Mouse (Mus musculus): ENCODE measurements at regions not wholly inside any gene's neighbourhood (a gene's known extent, or its start where the extent isn't known, plus 50 kb on each side); places are given as distances from the start of the nearest gene placed in this dataset.
A peak's percentile ranks its signal among the peaks of the same experiment; 100 is the strongest.
"Not testable (repeated sequence)": the region's sequence is repeated elsewhere in the genome, so short reads cannot be mapped to it uniquely, and the experiment has no call there.

DNA sequence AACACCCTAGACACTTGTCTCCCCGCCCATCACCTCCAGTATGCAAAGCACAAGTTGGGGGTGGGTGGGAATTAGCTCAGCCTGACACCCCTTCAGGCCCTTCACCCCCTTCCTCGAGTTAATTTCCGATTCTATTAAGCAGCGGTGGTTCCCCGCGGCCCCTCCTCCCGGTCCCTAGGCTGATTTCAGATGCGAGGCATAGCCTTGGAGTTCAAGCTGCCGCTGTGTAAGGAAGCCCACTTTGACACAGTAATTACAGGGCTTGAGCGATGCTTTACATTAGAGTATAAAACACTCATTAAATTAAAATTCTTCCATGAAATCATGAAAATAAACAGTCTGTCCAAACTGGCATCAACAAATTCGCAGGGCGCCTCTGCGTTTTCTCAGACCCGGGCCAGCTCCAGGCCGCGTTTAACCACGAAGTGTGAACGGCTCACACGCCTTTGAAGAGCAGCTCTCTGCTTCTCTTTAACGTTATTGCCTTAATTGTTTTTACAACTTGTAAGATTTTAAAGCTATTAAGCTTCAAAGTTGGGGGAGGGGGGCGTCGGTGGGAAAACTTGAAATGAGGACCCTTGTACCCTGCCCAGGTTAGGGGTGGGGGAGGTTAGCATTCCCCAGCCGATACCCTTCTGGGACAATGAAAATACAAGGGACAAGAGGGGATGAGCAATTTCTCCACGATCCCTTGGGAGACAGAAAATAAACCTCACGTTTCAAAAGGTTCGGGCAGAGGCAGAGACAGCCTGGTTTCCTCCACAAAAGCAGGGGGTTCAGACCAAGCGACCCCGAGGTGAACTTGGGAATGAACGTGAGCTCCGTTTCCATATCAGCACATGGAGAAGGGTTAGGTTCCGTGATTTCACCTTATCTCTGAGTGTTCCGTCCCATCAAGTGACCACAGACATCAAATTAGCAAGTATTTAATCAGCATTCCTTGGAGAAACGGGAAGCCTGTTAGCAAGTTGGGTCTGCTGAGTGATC lies 114.4 kb downstream of the Dicer1 start:
- DNase-seq (ENCODE audit: low spot score in 2 of 2): no peak

DNA sequence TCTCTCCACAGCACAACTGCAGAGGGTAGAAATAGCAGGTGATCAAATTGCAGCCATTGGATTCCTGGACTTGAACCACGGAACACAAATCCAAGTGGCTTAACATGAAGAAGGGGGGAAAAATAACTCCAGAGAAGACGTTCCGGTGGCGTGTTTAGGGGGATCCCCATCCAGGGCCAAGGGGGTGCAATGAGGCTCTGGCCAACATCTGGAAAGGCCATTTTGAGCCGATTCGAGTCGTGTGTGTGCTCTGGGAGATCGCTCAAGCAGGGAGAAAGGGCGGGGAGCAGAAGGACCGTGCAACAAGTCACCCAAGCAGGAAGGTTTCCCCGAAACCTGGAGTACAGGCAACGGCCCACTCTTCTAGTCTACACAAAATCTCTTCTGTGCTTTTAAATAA lies 115.3 kb downstream of the Dicer1 start:
- DNase-seq (ENCODE audit: low spot score in 2 of 2): no peak

DNA sequence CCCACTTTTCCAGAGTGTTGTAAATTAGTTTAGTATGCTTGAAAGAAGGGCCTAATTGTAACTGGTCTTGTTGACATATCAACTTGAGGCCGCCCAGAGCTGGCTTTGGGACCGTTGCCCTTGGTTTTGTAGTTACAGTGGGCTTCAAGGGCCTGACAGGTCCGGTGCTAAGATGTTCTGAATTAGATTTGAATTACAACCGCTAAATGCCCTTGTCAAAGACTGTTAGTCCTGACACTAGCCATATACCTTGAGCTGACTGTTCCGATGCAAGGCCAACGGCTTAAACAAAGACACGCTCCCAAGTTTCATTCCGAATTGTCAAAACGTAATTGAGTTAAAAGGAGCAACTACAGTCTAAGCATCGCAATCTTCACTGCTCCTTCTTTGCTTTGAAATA lies 116.9 kb downstream of the Dicer1 start:
- peak in 1 of 2 experiments; percentile 5 for DNase-seq (ENCODE audit: low spot score in 2 of 2)

DNA sequence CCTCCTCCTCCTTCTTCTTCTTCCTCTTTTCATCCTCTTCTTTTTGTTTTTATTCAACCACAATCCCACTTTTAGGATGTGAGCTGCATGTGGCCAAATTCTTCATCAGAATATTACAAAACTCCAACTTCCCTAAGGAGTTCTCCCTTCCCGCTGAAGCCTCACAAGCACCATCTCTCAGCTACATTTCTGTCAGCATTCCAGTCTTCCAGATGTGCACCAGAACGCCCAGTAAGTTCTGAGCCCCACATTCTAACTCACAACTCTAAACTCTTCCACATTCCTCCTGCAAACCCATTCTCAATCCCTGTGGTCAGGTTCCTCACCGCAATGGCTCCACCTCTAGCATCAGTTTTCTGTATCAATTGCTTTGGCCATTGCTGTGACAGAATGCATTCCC lies 121.2 kb downstream of the Dicer1 start:
- DNase-seq (ENCODE audit: low spot score in 2 of 2): no peak

DNA sequence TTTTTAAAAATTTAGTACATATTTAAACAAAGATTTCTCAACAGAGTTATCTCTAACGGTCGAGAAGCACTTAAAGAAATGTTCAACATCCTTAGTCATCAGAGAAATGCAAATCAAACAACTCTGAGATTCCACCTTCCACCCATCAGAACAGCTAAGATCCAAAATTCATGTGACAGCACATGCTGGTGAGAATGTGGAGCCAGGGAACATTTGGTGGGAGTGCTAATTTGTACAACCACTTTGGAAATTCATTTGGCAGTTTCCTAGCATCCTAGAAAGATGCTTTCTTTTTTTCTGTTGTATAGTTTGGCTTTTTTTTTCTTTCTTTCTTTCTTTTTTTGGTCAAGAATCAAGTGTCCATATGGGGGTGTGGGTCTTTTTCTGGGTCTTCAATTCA lies 122.3 kb downstream of the Dicer1 start:
- no peak for DNase-seq (ENCODE audit: low spot score in 2 of 2)

DNA sequence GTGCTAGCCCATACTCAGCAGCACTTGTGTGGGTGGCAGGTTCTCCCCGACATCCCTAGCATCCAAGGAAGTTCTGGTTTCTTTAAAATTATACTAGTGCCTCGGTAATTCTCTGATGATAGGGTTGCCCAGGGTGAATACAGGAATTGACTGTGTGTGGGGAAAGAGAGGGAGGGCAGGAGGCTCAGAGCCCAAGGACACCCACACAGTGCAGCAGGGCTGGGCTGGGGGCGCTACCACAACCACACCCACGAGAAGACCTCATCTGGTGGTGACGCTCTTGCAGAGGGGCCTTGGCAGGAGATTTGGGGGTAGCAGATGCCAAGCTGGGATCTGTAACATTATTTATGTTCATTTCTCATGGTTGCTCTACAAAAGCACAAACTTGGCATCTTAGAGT lies 125.7 kb downstream of the Dicer1 start:
- DNase-seq (ENCODE audit: low spot score in 2 of 2): no peak

DNA sequence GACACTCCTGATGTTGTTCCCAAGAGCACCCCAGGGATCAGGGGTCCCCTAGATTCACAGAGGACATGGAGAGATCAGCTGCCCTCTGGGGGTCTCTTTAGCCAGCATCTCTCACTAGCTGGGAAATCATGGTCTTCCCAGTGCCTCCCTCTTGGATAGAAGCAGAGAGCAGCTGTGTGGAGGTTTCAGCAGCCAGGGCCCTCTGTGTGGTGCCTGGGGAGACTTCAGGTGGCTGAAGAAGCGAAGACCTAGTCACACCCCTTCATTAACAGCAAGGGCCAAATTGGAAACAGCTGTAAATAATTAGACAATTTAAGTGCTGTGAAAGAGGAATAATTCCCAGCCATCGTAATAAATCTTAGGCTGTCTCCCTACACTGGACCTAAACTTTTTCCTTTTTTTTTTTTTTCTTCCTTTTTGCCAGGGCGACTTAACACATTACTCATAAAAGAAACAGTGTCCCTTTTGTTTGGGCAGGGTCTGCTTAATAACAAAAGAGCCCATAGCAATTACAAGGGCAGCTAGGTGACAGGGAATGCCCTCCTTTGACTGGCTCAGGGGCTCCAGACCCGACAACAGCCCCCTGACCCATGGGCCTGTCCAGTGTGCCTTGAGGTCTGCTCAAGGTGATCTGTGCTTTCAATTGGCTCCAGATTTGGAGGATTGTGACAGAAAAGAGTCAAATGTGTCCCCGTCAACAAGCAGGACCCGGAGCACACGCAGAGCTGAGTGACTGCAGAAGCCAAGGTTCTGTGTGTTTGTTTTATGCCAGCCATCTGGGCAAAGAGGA lies 127.7 kb downstream of the Dicer1 start:
- DNase-seq (ENCODE audit: low spot score in 2 of 2): no peak

DNA sequence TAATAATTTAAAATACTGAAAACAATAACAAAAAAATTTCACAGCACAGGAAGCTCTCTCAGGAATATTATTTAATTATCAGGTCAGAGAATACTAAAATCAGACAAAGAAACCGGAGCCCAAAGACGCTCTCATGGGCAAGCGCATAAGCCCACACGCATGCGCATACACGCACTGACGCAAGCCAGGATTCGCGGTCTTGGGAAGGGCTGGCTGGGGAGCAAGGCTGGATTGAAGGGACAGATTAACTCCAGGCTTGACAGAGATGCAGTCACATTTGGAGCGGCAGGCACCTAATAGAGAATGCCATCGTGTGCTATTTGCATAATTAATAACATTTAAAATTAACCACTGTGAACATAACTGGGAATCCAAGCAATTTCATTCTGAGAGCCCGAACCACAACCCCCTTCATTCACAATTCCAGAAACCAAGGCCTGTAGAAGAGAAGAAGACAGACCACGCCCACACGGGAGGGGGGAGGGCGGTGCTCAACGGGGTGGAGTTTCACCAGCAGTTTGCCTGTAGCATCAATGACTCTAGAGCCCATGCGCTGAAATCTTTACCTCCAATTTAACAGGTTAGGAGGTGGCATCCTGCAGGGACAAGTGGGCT lies 134.5 kb downstream of the Dicer1 start:
- DNase-seq (ENCODE audit: low spot score in 2 of 2): no peak

DNA sequence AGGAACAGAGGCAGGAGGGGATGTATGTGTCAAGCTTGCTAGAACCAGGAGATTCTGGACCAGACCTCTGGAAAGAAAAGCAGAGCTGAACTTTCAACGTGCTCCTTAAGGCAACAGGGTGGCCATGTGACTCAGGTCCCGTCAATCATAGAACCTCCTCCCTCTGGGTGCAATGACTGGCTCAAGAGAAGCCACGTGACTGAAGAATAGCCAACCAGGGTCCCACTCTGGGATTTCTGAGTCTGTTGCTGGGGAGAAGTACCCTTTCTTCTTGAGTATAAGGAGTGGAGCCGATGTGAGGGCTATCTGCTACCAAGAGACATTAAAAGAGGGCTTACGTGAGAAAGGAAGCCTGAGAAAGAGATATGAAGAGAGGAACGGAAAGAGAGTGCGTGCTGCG lies 137.5 kb downstream of the Dicer1 start:
- DNase-seq (ENCODE audit: low spot score in 2 of 2): no peak

DNA sequence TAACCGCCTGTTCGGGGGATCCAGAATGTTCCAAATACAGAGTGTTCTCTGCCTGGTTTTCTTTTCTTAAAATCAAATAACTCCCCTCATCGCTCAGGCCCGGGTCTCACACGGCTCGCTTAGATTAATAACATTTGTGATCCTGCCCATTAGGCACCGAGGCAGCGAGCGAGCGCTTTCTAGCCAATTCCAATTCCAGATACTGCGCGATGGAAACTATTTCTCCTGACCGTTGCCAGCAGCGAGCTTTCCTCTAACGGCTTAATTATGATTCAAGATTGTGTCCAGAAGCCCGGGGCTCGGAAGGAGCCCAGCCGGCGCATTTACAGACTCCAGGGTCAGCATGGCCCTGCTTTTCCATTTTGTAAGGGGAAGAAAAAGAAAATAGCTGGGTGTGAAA lies 136.6 kb upstream of the Gsc start:
- peak in 1 of 2 experiments; percentile 59 for DNase-seq (ENCODE audit: low spot score in 2 of 2)

DNA sequence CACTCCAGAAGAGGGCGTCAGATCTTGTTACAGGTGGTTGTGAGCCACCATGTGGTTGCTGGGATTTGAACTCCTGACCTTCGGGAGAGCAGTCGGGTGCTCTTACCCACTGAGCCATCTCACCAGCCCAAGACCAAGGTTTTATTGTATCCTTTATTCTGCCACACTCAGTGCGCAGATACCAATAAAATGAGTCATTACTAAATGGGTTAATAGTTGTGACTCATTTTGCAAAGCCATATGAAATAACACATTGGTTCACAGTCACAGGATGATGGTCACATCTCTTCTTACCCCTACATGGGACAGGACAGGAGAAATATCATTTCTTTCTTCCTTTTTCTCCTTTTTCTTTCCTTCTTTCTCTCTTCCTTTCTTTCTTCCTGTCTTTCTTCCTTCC lies 135.8 kb upstream of the Gsc start:
- not testable (repeated sequence) for DNase-seq (ENCODE audit: low spot score in 2 of 2)

DNA sequence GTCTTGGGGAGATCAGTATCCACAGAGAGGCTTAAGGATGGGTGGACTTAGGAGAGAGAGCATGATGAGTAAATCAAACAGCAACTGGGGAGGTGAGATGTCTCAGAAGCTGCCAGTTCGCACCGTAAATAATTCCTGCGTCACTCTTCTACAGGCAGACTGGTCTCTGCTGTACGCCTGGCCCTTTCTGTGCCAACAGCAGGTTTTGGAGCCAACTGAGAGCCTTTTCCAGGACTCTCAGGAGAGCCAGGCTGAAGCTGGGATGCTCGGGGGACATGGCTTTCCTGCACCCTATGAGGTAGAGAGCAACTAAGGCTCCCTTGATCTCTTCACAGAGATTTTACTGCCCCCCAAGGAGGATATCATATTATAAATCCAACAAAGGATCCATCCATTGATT lies 134.3 kb upstream of the Gsc start:
- DNase-seq (ENCODE audit: low spot score in 2 of 2): no peak

DNA sequence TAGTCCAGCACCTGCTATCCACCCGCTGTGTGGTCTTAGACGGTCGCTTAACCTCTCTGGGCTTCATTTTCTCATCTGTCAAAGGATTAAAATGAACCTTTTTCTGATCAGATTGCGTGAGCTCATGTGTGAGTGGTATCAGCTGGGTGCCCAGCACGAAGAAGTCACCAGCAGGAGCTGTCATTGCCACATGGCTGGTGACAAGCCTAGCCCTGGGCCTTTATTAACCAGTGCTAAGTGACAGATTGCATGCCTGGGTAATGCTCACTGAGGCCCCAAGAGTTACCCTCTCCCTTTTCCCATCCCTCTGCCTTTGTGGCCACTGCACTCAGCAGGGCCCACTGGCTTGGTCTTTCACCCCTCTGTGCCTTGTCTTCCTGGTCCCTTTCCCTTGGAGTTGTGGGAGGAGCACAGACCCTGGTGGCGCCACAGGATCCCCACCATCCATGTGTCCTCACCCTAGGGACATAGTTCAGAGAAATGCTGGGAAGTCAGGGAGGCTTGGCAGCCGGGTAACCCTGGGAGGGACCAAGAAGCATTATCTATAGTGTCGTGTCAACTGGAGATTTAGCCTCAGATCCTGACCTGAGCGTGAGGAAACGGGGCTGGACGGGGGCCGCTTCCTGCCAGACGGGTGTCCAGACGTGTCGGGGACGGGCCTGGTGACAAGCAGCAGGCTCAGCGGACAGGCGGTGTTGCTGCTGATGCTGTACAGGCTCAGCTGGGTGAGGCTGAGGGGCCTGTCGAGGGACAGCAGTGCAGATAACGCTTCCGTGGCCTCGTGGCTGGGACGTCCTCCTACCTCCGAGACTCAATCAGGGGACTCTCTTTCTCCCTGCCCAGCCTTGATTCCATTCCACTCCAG lies 132.6 kb upstream of the Gsc start:
- DNase-seq (ENCODE audit: low spot score in 2 of 2): no peak

DNA sequence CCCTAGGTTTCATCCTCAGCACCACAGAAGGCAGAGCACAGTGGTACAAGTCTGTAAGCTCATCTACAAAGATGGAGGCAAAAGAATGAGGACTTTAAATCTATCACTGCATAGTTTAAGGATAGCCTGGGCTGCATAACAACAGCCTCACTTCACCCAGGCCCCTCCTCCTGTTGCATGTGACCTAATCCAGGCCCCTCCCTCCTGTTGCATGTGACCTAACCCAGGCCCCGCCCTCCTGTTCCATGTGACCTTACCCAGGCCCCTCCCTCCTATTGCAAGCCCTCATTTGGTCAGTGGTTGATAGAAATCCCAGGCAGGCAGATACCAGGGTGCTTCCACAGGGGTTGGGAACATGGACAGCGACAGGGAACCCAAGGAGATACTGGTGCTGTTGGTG lies 124.9 kb upstream of the Gsc start:
- DNase-seq (ENCODE audit: low spot score in 2 of 2): no peak

DNA sequence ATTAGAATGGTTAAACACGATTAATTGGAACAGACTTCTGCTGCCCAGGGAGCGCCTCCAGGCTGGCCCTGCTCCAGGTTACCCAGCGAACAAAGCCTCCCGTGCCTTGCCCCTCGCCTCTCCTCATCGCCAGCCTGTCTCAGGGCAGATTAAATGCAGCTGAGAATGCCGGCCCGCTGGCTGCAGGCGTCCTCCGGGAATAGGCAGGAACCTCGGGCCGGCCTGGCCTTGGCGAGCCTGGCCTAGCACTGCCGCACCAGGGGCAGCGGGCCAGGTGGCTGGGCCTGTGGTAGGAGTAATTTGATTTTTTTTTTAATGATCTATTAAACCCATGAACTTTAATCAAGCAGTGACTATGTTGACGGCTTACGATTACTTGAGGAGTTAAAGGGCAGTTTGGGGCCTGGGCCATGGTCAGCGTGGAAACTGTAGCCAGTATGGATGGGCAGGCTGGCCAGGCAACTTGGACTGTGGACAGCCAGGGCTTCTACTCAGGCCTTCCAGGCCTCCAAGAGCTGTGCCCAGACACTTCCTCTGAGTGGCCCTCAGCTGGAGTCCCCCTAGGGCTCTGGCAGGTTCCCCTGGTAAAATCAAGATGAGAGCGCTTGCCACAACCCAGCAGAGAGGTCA lies 120.5 kb upstream of the Gsc start:
- DNase-seq (ENCODE audit: low spot score in 2 of 2): peak in 1 of 2 experiments; percentile 61

DNA sequence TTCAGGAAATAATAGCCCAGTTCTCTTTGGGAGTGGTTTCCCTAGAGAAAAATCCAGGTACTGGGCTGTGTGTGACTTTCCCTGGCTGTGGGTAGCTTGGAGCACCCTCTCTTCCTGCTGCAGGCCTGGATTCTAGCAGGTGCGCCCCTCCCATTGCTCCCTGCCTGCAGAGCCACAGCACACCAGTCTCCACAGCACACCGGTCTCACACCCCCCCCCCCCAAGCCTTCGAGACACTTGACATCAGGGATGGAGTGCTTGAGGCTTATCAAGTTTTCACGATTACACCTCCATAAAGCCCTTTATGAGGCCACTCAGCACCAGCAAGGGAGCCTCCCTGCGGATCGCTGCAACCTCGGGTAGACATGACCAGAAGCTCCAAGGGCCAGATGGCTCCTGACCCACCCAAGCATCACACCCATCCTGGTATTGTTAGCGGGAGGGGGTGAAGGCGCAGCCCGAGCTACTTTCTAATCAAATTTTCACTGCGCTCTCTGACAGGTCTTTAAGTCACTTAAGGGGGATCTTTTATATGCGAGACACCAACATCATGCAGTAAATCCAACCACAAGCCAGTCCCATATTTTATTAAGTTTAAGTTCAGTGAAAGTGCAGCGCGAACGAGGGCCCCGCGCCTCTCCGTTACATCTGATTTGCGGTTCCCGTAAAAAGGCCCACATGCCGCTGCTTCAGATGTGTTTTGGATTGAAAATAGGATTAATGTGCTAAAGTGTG lies 119.8 kb upstream of the Gsc start:
- DNase-seq (ENCODE audit: low spot score in 2 of 2): no peak

DNA sequence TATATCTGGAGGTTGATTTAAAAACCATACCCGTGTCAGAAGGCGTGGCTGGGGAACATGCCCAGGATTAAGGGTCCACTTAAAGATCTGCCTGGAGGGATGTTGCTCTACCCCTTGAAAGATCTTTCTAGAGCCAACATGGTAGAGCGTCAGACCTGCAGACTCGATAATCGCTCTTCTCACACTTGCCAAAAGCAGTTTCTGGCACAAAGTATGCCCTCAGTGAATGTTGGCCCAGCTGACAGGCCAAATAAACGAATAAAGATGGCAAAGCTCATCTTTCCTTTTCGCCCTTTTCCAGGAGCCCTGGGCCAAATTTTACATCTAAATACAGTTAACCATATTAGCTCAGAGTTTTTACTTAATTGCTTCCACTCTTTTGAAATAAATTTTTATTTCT lies 118.4 kb upstream of the Gsc start:
- no peak for DNase-seq (ENCODE audit: low spot score in 2 of 2)

DNA sequence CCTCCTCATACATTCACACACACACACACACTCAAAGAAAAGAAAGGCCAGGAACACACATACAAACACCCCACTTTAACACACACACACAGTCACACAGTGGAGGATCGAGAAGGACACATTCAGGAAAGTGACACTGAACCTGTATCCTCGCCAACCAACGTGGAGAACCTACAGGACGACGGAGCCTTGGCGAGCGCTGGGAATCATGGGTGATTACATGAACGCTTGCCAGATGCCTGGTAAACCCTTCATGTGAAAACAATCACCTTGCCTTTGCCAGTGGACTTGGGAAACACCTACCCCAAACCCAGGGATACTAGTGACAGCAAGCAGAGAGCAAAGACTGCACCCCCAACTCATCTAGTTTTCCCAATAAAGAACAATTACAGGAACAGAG lies 117.2 kb upstream of the Gsc start:
- no peak for DNase-seq (ENCODE audit: low spot score in 2 of 2)

DNA sequence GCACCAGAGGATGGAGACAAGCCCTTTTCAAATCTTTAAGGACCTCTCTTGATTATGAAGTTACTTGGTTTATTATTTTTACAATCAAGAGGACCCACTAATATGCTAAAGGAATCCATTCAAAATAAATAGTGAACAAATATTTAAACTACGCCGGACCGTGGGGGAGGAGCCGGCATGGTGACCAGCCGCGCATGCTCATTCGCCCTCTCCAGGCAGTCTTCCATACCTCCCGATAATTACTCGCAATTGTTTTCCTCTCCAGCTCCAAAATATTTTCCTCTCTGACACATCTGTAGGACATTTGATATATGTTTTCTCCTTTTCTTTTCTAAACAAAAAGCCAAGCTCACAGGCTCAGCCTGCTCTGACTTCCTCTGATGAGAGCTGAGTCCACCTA lies 111.3 kb upstream of the Gsc start:
- DNase-seq (ENCODE audit: low spot score in 2 of 2): no peak

DNA sequence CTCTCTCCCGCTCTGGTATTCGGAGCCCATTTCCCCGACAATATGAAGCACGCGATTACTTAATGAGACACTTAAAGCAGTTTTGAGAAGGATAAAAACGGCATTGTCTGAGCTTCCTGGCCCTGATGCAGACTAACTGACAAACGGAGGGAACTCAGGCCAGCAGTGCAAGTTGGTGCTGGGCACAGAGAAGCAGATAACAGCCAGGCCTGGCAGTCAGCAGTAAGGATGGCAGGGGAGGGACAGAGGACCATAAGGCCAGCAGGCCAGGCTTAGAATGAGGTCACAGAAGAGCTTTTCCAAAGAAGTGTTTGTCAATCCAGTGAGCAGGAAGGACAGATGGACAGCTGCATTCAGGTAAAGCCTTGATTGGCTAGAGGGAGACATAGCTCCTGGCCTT lies 107.7 kb upstream of the Gsc start:
- no peak for DNase-seq (ENCODE audit: low spot score in 2 of 2)

Measured in gastrocnemius, postnatal 4 days (tissue).